Mouse (Mus musculus) C2C12 (cell line): ENCODE results near the gene Asprv1.

Source experiments
- CEBPB ChIP-seq: IDR thresholded peaks from one replicate; pipeline ENCODE4 v1.6.1; 2011; ENCODE audit warnings: low read depth, mild to moderate bottlenecking, control low read depth, moderate library complexity
- CTCF ChIP-seq: IDR thresholded peaks from one replicate; pipeline ENCODE4 v1.5.1; 2011; ENCODE audit not compliant: control insufficient read depth, insufficient read depth, insufficient read length
- FOSL1 ChIP-seq: IDR thresholded peaks from one replicate; pipeline ENCODE4 v1.8.0; 2011; ENCODE audit warnings: mild to moderate bottlenecking, low read length; ENCODE audit not compliant: poor library complexity, insufficient read depth, severe bottlenecking
- MAX ChIP-seq: IDR thresholded peaks from one replicate; pipeline ENCODE4 v1.6.1; 2011; ENCODE audit warnings: mild to moderate bottlenecking, control low read depth
- MYOD1 ChIP-seq: IDR thresholded peaks from one replicate; pipeline ENCODE4 v1.6.1; 2011; ENCODE audit warnings: low read depth; ENCODE audit not compliant: control insufficient read depth, insufficient read length
- MYOG ChIP-seq: IDR thresholded peaks from one replicate; pipeline ENCODE4 v1.6.1; 2011; ENCODE audit not compliant: control insufficient read depth, insufficient read length; ENCODE audit errors: extremely low read depth
- USF1 ChIP-seq: IDR thresholded peaks from one replicate; pipeline ENCODE4 v1.6.1; 2011; ENCODE audit warnings: low read depth, mild to moderate bottlenecking, control low read depth, moderate library complexity

- TF ChIP-seq MYOD1 = no peak
- no peak for TF ChIP-seq CTCF
- no peak for TF ChIP-seq USF1
- TF ChIP-seq MYOG = no peak
- no peak for TF ChIP-seq CEBPB
- TF ChIP-seq MAX = no peak
- TF ChIP-seq FOSL1 = no peak
These were observed 40.7 kb downstream of the Asprv1 start, which contains the start of gene Mxd1 for GRCm38 (mm10) chr6:86668580-86669239.
